Mouse (Mus musculus) heart, embryonic 15.5 days (tissue): ENCODE measurements around the gene Chaf1a. TPM values are rescaled to one million over a fixed set of nuclear protein-coding genes. Genes with fewer than 3 reads are reported as not detected.

Experiments
- polyA plus RNA-seq: library from polyadenylated mRNA; unstranded; fragments of >200 nt; fragmentation: Nextera tagmentation; extraction: Ambion mirVana; gene quantifications from 2 replicates; pipeline ENCODE4 v1.2.1, GENCODE M21; 2015

Chaf1a gene
- polyA plus RNA-seq, 1 experiment from 2014 or later, result 10.1 TPM

Other genes with a start within 250 kb of the Chaf1a start
- gene Zfp119a, start 161.5 kb upstream of the Chaf1a start, polyA plus RNA-seq, result 5.7 and 6.0 TPM in 2 replicates
- 6.8 and 8.8 TPM in 2 replicates for gene Zfp959, start 148.3 kb upstream of the Chaf1a start, polyA plus RNA-seq
- 4.3 and 5.5 TPM in 2 replicates for gene Zfp119b, start 90.9 kb upstream of the Chaf1a start, polyA plus RNA-seq
- 0.87 and 2.2 TPM in 2 replicates for gene Ebi3, start 87.8 kb upstream of the Chaf1a start, polyA plus RNA-seq
- gene Yju2, start 81.3 kb upstream of the Chaf1a start, polyA plus RNA-seq, result 13.9 and 18.2 TPM in 2 replicates
- 6.6 and 8.7 TPM in 2 replicates for gene Shd, start 70.0 kb upstream of the Chaf1a start, polyA plus RNA-seq
- 2.6 and 5.0 TPM in 2 replicates for gene Fsd1, start 53.9 kb upstream of the Chaf1a start, polyA plus RNA-seq
- 13.7 and 17.2 TPM in 2 replicates for gene Stap2, start 34.9 kb upstream of the Chaf1a start, polyA plus RNA-seq
- gene Mpnd, start 34.7 kb upstream of the Chaf1a start, polyA plus RNA-seq, result 61.1 and 81.1 TPM in 2 replicates
- gene Sh3gl1, start 3.8 kb upstream of the Chaf1a start, polyA plus RNA-seq, result 67.0 and 93.4 TPM in 2 replicates
- gene Ubxn6, start 34.6 kb downstream of the Chaf1a start, polyA plus RNA-seq, result 42.0 and 45.0 TPM in 2 replicates
- 65.8 and 86.4 TPM in 2 replicates for gene Hdgfl2, start 39.2 kb downstream of the Chaf1a start, polyA plus RNA-seq
- 0.41 and 0.57 TPM in 2 replicates for gene Plin4, start 69.4 kb downstream of the Chaf1a start, polyA plus RNA-seq
- gene Plin5, start 77.2 kb downstream of the Chaf1a start, polyA plus RNA-seq, result 1.0 and 1.1 TPM in 2 replicates
- gene Lrg1, start 81.6 kb downstream of the Chaf1a start, polyA plus RNA-seq, result 1.0 and 1.3 TPM in 2 replicates
- gene Sema6b, start 99.9 kb downstream of the Chaf1a start, polyA plus RNA-seq, result 0.92 and 1.3 TPM in 2 replicates
- 6.7 and 9.2 TPM in 2 replicates for gene Tnfaip8l1, start 122.0 kb downstream of the Chaf1a start, polyA plus RNA-seq
- 62.3 and 80.2 TPM in 2 replicates for gene Mydgf, start 143.5 kb downstream of the Chaf1a start, polyA plus RNA-seq
- gene Dpp9, start 178.5 kb downstream of the Chaf1a start, polyA plus RNA-seq, result 19.7 and 25.7 TPM in 2 replicates
- 19.4 and 22.5 TPM in 2 replicates for gene Fem1a, start 216.4 kb downstream of the Chaf1a start, polyA plus RNA-seq
- 6.9 and 8.3 TPM in 2 replicates for gene Ticam1, start 236.3 kb downstream of the Chaf1a start, polyA plus RNA-seq